Mouse (Mus musculus) 3134 (cell line): ENCODE measurements around the gene Galp.
"Not testable (repeated sequence)": the region's sequence is repeated elsewhere in the genome, so short reads cannot be mapped to it uniquely, and the experiment has no call there.

Source experiments
- DNase-seq: peaks from one replicate; pipeline ENCODE4 v3.0.0-alpha.2; 2011; ENCODE audit warnings: low spot score; ENCODE audit not compliant: insufficient read length; ENCODE audit errors: extremely low read depth

Gene Galp

DNA sequence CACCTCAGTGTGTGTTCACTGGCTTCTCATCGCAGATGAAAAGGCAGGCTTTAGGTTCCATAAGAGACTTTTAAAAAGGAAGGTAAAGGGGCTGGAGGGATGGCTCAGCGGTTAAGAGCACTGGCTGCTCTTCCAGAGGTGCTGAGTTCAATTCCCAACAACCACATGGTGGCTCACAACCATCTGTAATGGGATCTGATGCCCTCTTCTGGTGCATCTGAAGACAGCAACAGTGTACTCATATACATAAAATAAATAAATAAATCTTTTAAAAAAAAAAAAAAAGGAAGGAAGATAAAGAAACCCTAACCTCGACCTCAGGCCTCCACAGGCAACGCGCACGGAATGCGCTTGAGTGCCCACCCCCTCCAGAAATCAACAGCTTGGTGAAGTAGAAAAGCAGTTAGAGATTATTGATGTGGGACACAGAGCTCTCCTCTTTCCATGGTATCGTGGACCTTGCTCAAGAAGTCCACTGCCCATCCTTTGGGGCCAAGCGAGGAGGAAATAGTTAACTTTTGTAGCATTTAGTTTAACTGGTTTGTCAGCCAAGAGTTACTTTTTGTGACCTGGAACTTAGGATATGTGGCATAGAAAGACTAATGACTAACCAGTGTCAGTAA lies 22.4 kb upstream of the Galp start:
- DNase-seq = not testable (repeated sequence)

DNA sequence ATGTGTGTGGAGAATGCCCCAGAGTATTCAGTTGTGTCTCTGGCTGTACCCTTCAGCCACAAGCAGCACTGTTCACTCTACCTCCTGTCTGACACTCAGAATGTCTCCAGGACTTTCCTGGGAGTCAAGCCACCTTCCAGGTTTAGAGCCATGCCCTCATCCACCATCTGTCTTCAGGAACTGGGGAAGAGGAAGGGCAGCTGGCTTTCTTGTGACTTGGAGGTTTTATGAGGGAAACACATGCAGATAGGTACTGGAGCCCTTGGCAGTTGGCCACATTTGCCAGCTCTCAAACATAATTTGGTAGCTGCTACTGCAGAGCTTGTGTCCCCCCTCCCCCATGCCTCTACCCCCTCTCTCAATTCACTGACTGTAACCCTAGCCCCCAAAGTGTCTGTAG lies 17.9 kb upstream of the Galp start:
- no peak for DNase-seq

DNA sequence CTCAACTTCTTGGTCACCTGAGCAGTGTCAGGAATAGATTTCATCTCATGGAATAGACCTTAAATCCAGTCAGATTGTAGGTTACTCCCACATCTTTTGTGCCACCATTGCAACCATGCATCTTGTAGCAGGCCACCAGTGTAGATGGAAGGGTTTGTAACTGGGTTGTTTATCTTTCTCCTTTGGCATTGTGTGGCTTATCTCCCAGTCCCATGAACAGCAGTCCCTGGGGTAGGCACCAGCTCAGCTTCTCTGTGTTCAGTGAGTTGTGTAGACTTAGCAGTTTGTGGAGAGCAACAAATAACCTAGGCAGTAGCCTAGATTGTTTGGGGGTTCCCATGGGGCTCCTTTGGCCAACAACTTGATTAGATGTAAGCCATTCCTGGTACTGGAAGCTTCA lies 14.0 kb upstream of the Galp start:
- DNase-seq = no peak

DNA sequence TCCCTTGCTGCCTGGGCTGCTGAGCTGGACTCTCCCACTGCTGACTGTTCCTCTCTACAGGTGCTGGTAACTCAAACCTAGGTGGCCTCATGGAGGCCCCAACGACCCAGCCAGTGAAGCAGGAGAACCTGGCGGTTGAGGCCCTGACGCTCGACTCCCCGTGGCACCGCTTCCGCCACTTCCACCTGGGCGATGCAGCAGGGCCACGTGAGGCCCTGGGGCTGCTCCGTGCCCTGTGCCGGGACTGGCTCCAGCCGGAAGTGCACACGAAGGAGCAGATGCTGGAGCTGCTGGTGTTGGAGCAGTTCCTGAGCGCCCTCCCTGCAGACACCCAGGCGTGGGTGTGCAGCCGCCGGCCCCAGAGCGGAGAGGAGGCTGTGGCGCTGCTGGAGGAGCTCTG lies 13.1 kb upstream of the Galp start:
- DNase-seq = no peak

DNA sequence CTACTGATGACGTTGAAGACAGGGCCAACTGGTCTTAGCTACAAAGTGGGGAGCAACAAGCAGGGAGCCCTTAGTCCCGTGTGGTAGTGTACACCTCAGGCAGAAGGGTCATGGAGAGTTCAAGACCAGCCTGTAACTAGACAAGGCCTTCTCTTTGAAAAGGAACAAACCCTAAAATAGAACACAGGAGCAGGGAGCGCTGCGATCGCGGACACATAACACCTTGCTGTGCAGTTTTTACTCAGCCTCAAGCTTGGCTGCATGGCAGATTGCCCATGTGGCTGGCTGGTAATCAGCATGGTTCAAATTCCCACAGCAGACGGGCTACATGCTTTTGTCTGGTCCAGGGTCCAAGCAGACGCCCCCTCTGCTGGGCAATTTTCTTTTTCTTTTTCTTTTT lies 12.4 kb upstream of the Galp start:
- no peak for DNase-seq

DNA sequence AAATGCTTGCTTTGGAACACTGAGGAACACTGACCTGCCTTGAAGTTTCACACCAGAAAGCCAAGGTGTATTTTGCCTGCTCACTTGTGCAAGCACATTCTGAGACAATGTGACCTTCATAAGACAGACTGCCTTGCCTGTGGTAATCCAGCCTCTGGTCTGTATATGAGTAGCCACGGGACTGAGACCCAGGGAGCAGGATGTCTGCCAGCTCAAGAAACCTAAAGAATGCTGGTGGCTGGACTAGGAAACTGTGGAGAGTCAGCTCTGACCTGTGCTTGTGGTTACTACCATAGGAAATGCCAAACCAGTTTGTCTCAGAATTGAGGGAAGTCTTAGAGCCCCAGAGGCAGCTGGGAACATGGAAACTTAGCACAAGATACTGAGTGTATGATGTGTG lies 11.5 kb upstream of the Galp start:
- peak; percentile 54 for DNase-seq

DNA sequence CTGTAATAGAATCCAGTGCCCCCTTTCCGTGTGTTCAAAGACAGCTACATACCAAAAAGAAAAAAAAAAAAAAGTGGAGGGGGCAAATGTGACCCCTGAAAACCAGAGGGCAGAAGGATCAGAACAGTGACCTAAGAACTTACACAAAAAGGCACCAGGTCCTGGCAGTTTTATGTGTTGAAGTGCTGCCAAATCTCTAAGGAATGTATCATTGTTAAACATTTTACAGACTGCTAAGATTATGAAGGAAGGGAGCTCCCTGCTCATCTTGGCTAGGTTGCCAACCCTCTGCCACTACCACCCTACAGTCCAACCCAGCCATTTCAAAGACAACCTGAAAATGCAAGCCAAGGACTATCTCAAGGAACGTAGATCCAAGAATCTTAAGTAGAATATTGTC lies 10.7 kb upstream of the Galp start:
- no peak for DNase-seq

DNA sequence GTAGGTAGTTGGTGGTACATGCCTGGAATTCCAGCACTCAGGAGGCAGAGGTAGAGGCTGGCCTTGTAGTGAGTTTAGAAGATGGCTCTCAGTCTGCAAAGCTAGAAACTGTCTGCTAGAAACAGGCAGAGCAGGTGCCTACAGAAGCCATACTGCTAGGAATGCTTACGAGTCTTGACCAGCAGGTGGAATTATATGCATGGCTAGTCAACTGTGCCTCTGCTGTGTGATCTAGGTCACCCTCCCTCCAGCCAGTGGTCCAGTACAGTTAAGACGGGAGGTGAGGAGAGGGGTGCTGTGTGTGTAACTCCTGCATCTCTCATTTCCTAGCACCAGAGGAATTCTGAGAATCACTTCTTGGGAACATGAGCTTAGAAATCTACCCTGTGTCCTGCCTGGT lies 10.1 kb upstream of the Galp start:
- no peak for DNase-seq

DNA sequence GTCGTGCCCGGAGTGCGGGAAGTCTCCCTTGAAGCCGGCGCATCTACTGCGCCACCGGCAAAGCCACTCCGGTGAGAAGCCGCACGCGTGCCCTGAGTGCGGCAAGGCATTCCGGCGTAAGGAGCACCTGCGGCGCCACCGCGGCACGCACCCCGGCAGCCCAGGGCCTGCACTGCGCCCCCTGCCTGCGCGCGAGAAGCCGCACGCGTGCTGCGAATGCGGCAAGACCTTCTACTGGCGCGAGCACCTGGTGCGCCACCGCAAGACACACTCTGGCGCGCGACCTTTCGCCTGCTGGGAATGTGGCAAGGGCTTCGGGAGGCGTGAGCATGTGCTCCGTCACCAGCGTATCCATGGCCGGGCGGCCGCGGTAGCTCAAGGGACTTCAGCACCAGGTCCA lies 7.3 kb upstream of the Galp start:
- DNase-seq = no peak

DNA sequence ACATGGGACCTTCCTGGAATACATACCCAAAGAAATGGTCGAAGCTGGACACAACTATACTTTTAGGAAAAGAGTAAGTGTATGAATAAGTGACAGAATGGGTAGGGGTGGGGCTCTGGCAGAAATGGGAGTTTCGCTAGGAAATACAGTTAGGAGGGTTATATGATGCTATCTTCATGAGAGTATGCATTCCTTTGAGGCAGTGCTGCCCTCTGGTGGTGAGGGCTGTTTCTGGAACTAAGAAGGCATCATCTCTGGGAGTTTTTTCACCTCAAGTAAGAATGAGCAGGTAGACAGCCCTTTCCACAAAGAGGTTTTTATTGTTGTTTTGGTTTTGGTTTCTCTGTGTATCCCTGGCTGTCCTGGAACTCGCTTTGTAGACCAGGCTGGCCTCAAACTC lies 5.5 kb upstream of the Galp start:
- no peak for DNase-seq

DNA sequence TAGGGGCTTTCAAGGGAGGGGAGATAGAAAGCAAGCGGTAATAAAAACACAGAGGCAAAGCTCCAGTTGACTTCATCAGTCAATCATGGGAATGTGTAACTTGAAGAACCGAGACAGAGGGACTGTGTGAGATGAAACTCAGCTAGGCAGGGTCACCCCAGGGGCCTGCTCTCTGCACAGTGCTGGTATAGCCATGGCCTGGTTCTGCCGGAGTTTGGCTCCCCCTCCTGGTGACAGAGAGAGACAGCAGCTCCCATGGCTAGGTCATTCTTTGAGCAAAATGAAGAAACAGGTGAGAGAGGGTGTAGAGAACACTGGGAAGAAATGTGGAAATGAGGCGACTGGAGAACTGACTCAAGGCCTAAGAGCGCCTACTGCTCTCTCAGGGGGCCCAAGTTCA lies 2.8 kb upstream of the Galp start:
- no peak for DNase-seq

DNA sequence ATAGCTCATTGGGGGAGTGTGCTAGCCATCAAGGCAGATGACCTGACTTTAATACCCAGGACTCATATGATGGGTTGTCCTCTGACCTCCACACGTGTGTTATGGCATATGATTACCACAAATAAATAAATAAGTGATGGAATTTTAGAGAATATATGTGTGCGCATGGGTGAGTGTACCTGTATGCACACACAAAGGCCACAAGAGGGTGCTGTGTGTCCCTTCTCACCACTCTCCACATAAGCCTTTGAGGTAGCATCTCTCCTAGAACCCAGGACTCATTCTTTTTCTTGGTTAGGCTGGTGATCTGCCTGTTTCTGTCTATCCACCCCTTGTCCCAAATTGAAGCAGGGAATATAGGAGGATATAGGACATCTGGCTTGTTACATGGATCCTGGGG lies 1.1 kb upstream of the Galp start:
- DNase-seq = no peak

DNA sequence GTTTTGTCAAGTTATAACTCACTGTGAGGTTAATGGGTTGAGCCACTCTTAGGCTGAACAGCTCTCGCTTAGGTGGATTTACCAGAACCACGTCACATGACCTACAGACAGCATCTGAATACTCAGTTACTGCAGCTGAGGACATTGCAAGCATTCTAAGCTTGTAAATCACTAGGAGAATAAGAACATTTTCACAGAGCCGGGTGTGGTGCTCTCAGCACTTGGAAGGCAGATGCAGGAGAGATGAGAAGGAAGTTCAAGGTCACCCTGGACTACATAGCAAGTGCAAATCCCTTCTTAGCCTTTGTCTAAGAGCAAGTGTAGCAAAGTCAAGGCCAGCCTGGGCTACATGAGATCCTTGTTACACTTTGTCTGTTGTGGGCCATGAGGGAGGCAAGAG lies 7.3 kb downstream of the Galp start:
- DNase-seq = no peak

DNA sequence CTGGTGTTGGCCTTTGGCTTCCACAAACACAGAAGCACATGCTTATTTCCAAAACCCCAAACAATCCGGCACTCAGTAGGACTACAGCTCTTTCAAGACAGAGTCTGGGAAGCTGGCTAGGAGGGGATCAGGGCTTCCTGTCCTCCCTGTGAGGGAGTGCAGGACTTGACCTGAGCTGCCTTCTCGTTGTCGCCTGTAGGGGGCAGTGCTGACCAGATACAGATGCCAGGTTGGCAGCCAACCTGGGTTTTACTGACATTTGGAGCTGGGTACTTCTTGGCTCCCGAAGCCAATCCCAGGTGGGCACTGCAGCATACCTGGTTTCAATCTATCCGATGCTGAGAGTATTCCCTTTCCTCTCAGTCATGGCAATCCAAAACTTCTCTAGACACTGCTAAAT lies 16.3 kb downstream of the Galp start:
- DNase-seq = no peak

DNA sequence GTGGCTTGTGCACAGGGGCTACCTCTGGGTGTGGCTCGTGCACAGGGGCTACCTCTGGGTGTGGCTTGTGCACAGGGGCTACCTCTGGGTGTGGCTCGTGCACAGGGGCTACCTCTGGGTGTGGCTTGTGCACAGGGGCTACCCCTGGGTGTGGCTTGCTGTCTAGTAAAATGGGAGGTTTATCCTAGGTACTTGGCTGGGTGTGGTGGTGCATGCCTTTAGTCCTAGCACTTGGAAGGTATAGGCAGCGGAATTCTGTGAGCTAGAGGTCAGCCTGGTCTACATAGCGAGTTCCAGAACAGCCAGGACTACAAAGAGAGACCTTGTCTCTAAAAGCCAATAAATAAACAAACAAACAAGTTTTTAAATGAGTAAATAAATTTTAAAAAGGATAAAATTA lies 17.8 kb downstream of the Galp start:
- not testable (repeated sequence) for DNase-seq

DNA sequence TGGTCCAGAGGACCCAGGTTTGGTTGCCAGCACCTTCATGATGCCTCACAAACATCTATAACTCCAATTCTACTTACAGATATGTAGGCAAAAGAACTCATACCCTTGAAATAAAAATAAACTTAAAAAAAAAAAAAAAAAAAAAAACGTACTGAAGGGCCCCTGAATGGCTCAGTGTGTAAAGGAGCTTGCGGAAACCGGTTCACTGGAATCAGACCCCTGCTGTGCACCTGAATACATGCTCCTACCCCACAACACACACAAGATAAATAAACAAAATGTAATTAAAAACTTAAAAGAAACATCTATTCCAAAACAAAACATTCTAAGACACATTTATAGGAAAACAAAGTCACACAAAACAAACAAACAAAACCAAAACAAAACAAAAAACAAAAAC lies 23.3 kb downstream of the Galp start:
- no peak for DNase-seq

DNA sequence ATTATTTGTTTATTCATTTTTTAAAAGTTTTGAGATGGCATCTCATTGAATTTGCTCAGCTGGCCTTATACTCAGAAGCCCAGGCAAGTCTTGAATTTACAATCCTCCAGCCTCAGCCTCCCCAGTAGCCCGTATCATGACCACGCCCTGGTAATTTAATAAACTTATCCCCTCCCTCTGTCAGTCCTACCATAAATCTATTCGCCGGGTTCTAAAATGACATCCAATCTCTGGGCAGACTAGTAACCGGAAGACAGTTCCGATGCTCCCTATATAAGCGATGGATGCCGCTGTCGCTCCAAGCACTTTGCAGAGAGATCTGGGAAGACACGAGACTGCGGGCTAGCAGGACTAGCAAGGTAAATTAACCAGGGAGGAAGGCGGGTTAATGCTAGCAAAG lies 25.1 kb downstream of the Galp start, which contains the start of gene Zscan5b:
Zscan5b (plus strand) TSS at position 301 of the 400 bp plus-strand sequence.
- no peak for DNase-seq

DNA sequence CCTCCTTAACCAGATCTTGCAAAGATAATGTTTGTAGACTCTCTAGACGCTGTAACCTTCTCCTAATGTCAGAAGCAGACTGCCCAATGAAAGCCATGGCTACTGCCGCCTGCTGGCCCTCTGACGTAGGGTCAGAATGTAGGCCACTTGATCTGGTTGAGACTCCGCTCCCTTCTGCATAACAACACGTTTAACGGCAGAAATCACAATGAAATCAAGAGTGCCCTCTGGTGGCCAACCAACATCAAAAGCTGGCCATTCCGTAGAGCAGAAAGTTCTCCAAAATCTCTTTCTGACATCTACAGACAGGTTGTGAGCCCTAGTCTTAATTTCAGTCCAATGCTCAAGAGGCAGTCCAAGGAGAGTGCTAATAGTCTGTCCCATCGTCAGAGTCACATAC lies 31.6 kb downstream of the Galp start:
- not testable (repeated sequence) for DNase-seq

DNA sequence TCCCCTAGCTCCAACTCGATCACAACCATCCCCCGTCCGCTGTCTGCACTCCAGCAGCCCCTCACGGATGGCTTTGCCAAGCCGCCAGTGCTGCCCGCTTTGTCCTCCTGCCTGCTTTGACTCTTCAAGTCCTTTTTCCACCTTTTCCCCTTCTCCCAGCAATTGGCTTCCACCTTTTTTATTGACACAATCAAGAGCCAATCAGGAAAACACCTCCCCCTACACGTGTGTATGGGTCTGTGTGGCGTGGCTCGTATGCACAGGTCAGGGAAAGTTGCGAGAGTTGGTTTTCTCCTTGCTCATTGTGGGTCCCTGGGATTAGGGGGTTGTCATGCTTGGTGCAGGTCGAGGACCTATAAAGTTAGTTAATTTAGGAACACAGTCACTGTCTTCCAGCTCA lies 42.9 kb downstream of the Galp start:
- no peak for DNase-seq

DNA sequence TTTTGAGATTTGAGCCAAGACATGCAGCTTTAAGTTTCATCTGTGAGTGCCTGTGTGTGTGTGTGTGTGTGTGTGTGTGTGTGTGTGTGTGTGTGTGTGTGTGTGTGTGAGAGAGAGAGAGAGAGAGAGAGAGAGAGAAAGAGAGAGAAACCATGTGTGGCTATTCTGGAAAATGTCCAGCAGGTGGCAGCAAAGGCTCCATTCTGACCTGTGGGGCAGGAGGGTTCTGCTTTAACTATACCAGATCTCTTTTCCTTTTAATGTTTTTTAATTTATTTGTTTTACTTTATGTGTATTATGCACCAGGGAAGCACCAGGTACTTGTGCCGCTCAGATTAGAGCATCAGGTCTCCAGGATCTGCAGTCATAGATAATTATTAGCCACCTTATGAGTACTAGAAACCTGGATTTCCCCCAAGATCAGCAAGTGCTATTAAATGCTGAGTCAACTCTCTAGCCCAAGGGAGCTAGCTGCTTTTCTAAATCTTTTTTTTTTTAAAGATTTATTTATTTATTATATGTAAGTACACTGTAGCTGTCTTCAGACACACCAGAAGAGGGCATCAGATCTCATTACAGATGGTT lies 44.0 kb downstream of the Galp start:
- DNase-seq = not testable (repeated sequence)

DNA sequence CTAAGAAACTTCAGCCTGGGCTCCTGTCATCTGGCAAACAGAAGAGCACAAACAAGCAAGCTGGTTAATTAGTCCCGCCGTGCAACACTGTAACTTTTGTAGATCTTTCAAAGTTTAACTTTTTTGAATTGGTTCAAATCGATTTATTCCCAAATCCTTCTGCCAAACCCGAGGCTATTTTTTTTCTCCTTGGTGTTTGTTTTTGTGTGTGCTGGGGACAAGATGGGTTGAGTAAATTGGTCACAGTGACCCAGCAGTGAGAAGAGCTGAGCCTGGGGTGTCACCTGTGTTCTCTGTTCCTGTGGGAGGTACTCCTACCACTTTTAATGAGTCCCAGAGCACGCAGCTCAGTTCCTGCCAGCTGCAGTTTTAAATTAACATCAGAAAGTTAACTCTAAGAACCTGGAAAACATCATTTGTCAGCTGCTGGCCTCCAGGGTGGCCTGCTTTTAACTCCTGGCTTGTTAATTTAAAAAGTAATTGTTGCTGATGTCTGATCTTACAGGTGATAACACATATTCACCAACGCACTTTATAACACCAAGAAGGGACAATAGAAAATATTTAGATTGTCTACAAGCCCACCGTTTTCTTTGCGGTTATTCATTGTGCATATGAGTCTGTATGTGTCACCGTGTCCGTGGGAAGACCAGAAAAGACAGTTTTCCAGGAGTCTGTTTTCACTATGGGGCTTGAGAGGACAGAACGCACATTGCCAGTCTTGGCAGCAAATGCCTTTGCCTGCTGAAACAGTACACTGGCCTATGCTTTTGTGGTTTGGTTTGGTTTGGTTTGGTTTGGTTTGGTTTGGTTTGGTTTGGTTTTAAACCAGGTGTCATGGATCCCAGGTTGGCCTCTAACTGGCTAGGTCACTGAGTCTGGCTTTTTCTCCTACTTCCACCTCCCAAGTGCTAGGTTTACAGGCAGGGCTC lies 47.7 kb downstream of the Galp start:
- no peak for DNase-seq

DNA sequence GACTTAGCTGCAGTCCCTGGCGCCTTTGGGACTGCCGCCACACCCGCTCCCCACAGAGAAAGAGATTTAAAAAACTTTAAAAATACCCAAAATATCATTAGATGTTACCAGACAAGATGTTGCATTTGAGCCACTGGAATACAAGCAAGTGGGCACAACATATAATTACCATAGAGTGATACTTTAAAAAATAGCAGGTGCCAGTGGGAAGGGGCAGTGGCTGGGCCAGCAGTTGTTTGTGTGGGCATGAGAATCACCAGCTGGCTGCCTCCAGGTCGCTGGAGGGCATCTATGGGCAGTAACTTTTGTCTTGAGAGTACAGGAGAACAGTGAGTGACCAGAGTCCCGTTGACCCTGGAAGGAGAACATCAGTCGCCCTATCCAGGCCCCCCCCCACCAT lies 55.5 kb downstream of the Galp start, which contains the start of gene Epp13:
Epp13 (plus strand) TSS at position 301 of the 400 bp plus-strand sequence.
- no peak for DNase-seq
